Mouse (Mus musculus) brain, embryonic 18.5 days (tissue): ENCODE data around the gene Letmd1.
"Not testable (repeated sequence)": the region's sequence is repeated elsewhere in the genome, so short reads cannot be mapped to it uniquely, and the experiment has no call there.

Experiments used
- DNase-seq: peaks from one replicate; pipeline ENCODE4 v3.0.0-alpha.2; 2012; ENCODE audit warnings: low read depth, low spot score

Gene Letmd1

DNA sequence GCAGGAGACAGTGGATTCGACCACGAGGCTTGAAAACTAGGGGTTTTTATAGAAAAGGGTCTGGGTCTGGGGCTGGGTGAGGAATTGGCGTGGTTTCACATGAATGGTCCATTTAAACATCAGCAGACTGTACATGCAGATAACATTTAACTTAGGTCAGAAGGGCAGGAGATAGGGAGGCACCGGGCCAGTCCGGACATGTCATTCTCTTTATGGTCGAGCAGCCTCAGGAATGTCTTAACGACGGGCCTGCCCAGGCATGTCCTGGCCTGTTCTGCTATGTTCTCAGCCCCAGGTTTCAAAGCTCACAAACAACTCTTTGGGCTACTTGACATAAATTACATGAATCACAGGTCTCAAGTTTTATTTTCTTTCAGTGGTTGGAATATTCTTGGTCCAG, 30.7 kb downstream of the Letmd1 start:
- not testable (repeated sequence) for DNase-seq

DNA sequence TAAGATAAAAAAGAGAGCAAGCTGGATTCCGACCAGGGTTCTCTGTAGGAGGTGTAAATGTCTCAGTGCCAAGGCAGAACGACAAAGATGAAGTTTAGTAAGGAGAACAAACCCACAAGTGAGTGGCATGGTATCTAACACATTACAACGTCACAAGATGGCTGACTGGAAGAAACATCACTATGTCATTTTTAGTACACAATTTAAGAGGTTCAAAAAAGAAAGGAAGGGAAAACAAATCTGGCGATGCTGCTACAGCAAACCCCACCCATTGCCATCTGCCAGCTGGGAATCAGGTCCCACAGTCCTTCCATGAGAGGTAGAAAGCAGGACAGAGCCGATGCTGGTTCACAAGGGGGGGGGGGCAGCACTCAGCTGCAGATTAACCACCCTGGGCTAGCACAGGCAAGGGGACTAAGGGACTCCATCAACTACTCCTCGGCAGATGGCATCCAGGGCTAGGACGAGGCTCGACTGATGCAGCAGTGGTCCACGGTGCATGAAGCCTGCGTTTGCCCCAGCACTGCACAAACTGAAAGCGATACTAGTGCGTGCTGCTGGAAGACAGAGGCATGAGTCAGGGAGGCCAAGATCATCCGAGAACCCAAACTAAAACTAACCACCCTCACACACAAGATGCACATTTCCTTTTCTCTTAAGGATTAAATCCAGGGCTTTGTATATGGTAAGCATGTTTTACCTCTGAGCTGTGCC, 39.8 kb downstream of the Letmd1 start:
- DNase-seq: no peak

DNA sequence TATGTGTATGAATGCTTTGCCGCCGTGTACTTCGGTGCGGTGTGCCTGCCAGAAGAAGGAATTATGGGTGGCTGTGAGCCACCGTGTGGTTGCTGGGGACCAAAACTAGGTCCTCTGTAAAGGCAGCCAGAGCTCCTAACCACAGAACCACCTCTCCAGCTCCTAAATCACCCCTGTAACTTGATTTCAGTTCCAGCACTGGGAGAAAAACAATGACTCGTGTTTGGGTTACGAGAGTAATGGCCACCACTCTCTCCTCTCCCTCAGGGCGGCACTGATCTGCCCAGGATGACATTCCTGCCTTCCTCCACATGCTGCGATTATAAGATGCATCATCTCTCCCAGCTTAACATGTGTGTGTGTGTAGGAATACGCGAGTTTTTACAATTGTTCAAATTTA, 41.2 kb downstream of the Letmd1 start:
- DNase-seq: no peak

DNA sequence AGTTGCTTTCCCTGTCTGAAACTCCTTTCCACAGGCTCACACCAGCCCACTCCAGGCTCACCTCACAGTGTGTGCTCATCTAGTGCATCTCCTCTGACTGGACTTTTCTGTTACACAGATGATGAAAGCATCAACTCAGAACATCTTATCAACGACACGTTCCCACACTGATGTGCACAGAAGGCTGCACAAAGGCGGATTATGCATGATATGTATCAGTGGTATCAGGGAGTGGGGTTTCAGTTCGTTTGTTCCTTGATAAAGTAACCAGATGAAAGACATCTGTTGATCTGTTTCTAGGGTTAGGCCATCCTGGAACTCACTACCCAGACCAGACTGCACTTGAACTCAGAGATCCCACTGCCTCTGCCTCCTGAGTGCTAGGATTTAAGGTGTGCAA, 44.6 kb downstream of the Letmd1 start:
- DNase-seq: no peak

DNA sequence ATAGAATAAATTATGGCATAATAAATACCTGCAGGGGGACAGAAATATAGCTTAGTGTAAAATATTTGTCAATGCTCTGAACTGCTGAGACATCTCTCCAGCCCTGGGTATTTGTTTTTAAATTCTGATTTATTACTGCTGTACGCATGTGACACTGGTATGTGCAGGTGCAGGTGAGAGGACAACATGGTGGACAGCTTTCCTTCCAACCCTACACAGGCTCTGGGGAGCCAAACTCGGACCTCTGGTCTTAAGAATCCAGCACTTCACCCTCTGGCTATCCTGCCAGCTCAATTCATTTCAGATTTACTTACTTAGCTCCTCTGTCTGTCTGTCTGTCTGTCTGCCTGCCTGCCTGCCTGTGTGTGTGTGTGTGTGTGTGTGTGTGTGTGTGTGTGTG, 46.3 kb downstream of the Letmd1 start:
- DNase-seq: no peak

DNA sequence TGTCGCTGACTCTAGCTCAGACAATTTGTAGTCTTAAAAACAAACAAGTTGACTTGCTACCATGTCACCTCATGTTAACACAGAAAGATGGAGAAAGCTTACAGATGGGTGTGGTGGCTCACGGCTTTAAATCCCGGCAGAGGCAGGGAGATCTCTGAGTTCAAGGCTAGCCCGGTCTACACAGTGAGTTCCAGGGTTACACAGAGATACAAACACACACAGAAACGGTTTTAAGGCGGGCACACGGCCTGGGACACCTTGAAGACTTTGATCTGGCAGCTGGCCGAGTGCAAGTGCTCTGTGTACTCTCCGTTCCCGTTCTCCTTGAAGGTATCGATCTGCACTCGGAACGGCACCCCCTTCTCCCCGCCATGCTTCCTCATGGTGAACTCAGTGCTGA, 51.5 kb downstream of the Letmd1 start:
- no peak for DNase-seq

DNA sequence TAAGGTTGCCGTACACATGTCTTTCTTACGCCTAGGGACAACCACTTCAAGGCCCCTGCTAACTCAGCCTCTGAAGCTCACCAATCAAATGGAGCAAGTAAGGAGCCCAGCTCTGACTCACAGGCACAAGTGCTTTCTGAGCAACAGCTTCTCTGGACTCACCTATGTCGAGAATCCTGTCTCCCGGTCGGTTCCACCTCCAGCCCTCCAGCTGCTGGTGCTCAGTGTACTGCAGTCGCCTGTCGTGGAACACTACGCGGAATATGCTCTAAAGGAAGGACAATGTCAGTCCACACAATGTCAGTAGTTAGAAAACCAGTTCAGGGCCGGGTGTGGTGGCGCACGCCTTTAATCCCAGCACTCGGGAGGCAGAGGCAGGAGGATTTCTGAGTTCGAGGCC, 56.6 kb downstream of the Letmd1 start:
- no peak for DNase-seq

DNA sequence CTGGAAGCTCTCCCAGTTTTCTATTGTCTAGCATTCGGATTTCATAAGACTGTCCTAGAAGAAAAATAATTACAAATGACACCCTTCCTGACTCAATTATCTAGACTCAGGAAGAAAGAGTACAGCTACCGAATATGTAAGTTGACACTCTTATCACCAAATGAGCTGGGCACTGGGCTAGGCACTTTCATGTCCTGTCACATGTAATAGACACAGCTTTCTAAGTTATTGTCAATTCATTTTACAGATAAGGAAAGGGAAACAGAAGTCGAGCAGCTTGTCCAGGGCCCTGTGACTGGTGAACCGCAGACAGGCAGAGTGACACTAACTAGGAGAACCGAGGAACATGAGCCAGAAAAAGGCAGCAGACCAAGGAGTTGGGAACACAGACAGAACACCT, 59.1 kb downstream of the Letmd1 start:
- DNase-seq: no peak
